Mouse (Mus musculus): ENCODE data around the gene Sik2.

Gene Sik2

GRCm38 (mm10) chr9:50863824-50864223 lies 145.0 kb downstream of the Sik2 start:
- DNase-seq: no peak

- peak; percentile 86 for DNase-seq
These were observed 147.6 kb downstream of the Sik2 start for GRCm38 (mm10) chr9:50861119-50861839.

- DNase-seq: no peak
These were observed 150.2 kb downstream of the Sik2 start for GRCm38 (mm10) chr9:50858681-50859080.

- no peak for DNase-seq
These were observed 151.7 kb downstream of the Sik2 start for GRCm38 (mm10) chr9:50857082-50857641.

- DNase-seq: peak; percentile 90
These were observed 152.4 kb downstream of the Sik2 start for GRCm38 (mm10) chr9:50856341-50857081.

- no peak for DNase-seq
These were observed 153.1 kb downstream of the Sik2 start for GRCm38 (mm10) chr9:50855780-50856179.

- no peak for DNase-seq
These were observed 153.6 kb downstream of the Sik2 start for GRCm38 (mm10) chr9:50855133-50855766.

- no peak for DNase-seq
These were observed 154.5 kb downstream of the Sik2 start for GRCm38 (mm10) chr9:50854376-50854775.

GRCm38 (mm10) chr9:50852634-50853349 lies 156.1 kb downstream of the Sik2 start:
- DNase-seq: no peak

- DNase-seq: no peak
These were observed 158.2 kb downstream of the Sik2 start for GRCm38 (mm10) chr9:50850713-50851112.

GRCm38 (mm10) chr9:50850271-50850670 lies 158.6 kb downstream of the Sik2 start:
- no peak for DNase-seq

- DNase-seq: no peak
These were observed 159.1 kb downstream of the Sik2 start for GRCm38 (mm10) chr9:50849755-50850154.

GRCm38 (mm10) chr9:50849249-50849648 lies 159.6 kb downstream of the Sik2 start:
- peak; percentile 84 for DNase-seq

GRCm38 (mm10) chr9:50848821-50849220 lies 160.1 kb downstream of the Sik2 start:
- DNase-seq: no peak

GRCm38 (mm10) chr9:50847606-50848368 lies 161.1 kb downstream of the Sik2 start:
- DNase-seq: no peak

GRCm38 (mm10) chr9:50847133-50847532 lies 161.7 kb downstream of the Sik2 start:
- DNase-seq: no peak

GRCm38 (mm10) chr9:50845547-50845946 lies 163.3 kb downstream of the Sik2 start:
- no peak for DNase-seq

GRCm38 (mm10) chr9:50845081-50845480 lies 163.8 kb downstream of the Sik2 start, which contains the start of gene Ppp2r1b:
TSS of gene Ppp2r1b (plus strand) at chr9:50845301.
- no peak for DNase-seq

All from cerebellum, adult 9-11 months (tissue).